Mouse (Mus musculus) cerebellum, postnatal 36 days (tissue): ENCODE measurements around the gene Chchd3.
A peak's percentile ranks its signal among the peaks of the same experiment; 100 is the strongest.

Source experiments
- DNase-seq, 2 experiments: peaks; one replicate each; pipeline ENCODE4 v3.0.0; 2021 to 2022; ENCODE audit warnings: mixed read lengths in 2 of 2

The Chchd3 gene

GRCm38 (mm10) chr6:33059735-33060576 lies at the start of gene Chchd3:
TSS of gene Chchd3 (minus strand) at chr6:33060260.
- peak; percentile 95 to 96 for DNase-seq

GRCm38 (mm10) chr6:33104661-33105060 lies 44.6 kb upstream of the Chchd3 start:
- DNase-seq: no peak

- peak; percentile 80 to 86 for DNase-seq
Observed at GRCm38 (mm10) chr6:33098903-33099302, 38.8 kb upstream of the Chchd3 start.

GRCm38 (mm10) chr6:33094671-33095233 lies 34.7 kb upstream of the Chchd3 start:
- DNase-seq: no peak

- no peak for DNase-seq
Observed at GRCm38 (mm10) chr6:33080186-33080585, 20.1 kb upstream of the Chchd3 start.

- DNase-seq: no peak
Observed at GRCm38 (mm10) chr6:33078260-33078936, 18.3 kb upstream of the Chchd3 start.

GRCm38 (mm10) chr6:33066462-33066861 lies 6.4 kb upstream of the Chchd3 start:
- no peak for DNase-seq

GRCm38 (mm10) chr6:33059276-33059675 lies 784 bp downstream of the Chchd3 start:
- peak; percentile 24 to 31 for DNase-seq

- DNase-seq: no peak
Observed at GRCm38 (mm10) chr6:33056392-33056791, 3.7 kb downstream of the Chchd3 start.

- no peak for DNase-seq
Observed at GRCm38 (mm10) chr6:33055663-33056062, 4.4 kb downstream of the Chchd3 start.

GRCm38 (mm10) chr6:33054946-33055345 lies 5.1 kb downstream of the Chchd3 start:
- DNase-seq: no peak

- no peak for DNase-seq
Observed at GRCm38 (mm10) chr6:33051642-33052041, 8.4 kb downstream of the Chchd3 start.

GRCm38 (mm10) chr6:33049705-33050420 lies 10.2 kb downstream of the Chchd3 start:
- no peak for DNase-seq

- DNase-seq: no peak
Observed at GRCm38 (mm10) chr6:33043480-33043879, 16.6 kb downstream of the Chchd3 start.

GRCm38 (mm10) chr6:33042880-33043279 lies 17.2 kb downstream of the Chchd3 start:
- no peak for DNase-seq

- DNase-seq: no peak
Observed at GRCm38 (mm10) chr6:33041978-33042377, 18.1 kb downstream of the Chchd3 start.

GRCm38 (mm10) chr6:33040360-33041090 lies 19.5 kb downstream of the Chchd3 start:
- no peak for DNase-seq

GRCm38 (mm10) chr6:33032543-33032942 lies 27.5 kb downstream of the Chchd3 start:
- DNase-seq: no peak

- no peak for DNase-seq
Observed at GRCm38 (mm10) chr6:33031631-33032030, 28.4 kb downstream of the Chchd3 start.

GRCm38 (mm10) chr6:33028296-33028695 lies 31.8 kb downstream of the Chchd3 start:
- DNase-seq: no peak

- DNase-seq: no peak
Observed at GRCm38 (mm10) chr6:33025041-33025440, 35.0 kb downstream of the Chchd3 start.

GRCm38 (mm10) chr6:33004607-33005006 lies 55.5 kb downstream of the Chchd3 start:
- DNase-seq: peak; percentile 49 to 50
